Mouse (Mus musculus): ENCODE results near the gene Dmrt3. TPM values are rescaled to one million over a fixed set of nuclear protein-coding genes. Genes with fewer than 3 reads are reported as not detected.
A peak's percentile ranks its signal among the peaks of the same experiment; 100 is the strongest.

Dmrt3 gene
- total RNA-seq, 2 experiments from 2014 or later: not detected

DNA sequence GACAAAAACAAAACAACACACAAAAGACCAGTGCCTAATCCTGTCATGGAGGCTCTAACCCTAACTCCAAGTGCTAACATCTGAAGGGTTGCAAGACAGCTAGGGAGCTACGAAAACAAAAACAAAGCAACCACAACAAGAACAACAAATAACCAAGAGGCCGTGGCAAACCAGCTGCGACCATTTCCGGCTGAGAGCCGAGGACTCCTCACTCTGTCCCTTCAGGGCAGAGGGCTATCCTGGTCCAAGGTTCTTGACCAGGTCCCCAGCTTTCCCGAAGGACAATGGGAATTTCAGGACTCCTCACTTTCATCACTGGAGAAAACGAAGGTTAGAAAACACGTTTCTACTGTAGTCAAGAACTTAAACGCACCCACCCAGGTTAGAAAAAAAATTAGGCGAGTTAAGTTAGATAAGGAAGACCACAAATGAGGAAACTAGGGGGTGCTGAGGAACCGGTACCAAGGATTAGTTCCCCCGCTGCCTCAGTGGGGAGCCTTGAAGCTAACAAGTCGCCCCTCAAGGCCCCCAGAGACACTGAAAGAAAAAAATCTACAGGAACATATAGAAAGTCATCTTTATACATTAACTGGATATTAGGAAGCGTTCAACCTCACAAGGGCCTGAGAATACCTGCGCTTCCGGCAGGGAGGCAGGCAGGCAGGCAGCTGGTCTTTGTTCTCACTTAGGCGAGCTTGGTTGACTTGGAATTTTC is 60.6 kb downstream of the Dmrt3 start:
- DNase-seq: no peak
- intact Hi-C loops (cut with DNase I): loop anchor here (10.0 kb wide), 1 partner anchor 354 kb away; no protein-coding TSS in a partner anchor
- Histone ChIP-seq H3K4me3 (peak overlapping the region; percentile 84), H3K27ac (peak overlapping the region; percentile 92)
- TF ChIP-seq CTCF (IDR thresholded peaks at IDR 0.05): no peak

DNA sequence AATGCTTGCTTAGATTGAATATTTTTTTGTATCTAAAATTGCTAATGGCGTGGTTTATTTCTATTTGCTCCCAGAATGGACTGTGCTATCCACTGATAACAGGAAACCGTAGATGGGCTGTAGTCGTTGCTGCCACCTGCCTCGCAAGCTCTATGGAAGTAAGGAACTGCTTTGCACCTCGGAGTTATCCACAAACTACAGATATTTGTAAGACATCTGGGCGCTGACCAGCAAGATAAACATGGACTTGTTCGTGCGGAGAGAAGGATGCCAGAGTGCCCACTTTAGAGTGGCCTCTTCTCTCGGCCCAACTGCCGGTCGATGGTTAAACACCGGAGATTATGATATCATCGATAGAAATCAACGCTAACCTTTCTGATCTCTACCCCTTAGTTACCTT is 61.6 kb downstream of the Dmrt3 start:
- peak overlapping the region; percentile 92 for H3K27ac ChIP-seq
- intact Hi-C loops (cut with DNase I): loop anchor here (2.0 to 10.0 kb wide), 2 partner anchors 353 to 1077 kb away; no protein-coding TSS in a partner anchor
- no peak for TF ChIP-seq CTCF (IDR thresholded peaks at IDR 0.05)
- H3K4me3 ChIP-seq: peak overlapping the region; percentile 84
- DNase-seq: no peak

DNA sequence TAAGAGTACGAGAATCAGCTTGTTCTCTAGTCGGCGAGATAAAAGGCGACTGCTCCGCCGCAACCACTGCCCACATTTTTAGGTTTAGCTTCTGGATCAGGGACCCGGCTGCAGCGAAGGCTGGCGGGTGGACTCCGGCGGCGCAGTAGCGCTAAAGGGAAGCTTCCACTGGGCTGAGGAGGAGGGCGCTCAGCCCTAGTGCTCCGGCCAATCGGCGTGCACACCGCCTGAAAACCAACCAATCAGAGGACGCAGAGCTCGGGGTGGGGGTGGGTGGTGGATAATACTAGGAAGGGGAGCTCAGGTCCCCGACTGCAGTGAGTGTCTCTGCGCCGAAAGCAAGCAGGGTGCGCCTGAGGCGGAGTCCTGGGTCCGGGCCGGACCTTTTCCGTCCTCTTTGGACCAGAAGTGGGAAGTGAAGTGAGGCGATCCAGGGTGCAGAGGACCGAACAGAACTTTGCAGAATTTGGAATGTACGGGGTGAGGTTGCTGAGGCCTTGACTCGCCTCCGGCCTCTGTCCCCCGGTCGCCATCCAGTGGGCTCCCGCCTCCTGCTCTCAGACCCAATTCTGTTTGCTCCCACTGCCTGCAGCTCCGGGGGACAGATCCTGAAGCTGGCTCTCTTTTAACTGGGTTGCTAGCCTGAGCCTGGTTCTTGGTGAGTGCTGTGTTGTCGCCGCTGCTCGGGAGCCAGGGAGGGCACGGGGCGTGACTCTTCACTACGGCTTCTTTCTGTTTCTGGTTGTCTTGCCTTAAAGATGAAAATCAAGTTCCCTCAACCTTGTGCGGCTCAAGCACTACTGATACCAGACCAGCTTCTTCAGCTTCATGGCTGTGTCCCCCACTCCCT is 62.2 kb downstream of the Dmrt3 start, which contains the start of gene Dmrt2:
Gene Dmrt2, plus strand, starts transcription at position 311 of the 850 bp plus-strand sequence.
- peak within 1 kb of the TSS; percentile 84 for H3K4me3 ChIP-seq
- TF ChIP-seq CTCF (IDR thresholded peaks at IDR 0.05): no peak
- peak; percentile 94 for DNase-seq
- intact Hi-C loops (cut with DNase I): loop anchor here (2.0 to 10.0 kb wide), 2 partner anchors 352 to 1076 kb away; no protein-coding TSS in a partner anchor
- H3K27ac ChIP-seq: peak within 1 kb of the TSS; percentile 92

Other genes starting within 250 kb of the Dmrt3 start
- gene Dmrt1, start 104.7 kb upstream of the Dmrt3 start, total RNA-seq (2021): not detected
- gene Dmrt2, start 62.1 kb downstream of the Dmrt3 start, total RNA-seq (2021): 1 to 10 TPM; 4.5 to 8.8 TPM